Mouse (Mus musculus) forebrain, embryonic 11.5 days (tissue): ENCODE data around the gene Srsf2. TPM values are rescaled to one million over a fixed set of nuclear protein-coding genes. Genes with fewer than 3 reads are reported as not detected.

Source experiments
- ATAC-seq: fragments of 200-750 bp; cut with Nextera tagmentation; replicated peaks from 2 replicates; pipeline ENCODE4 v1.8.0; 2017; ENCODE audit warnings: moderate TSS enrichment; ENCODE audit not compliant: low FRiP score
- DNase-seq: peaks from one replicate; pipeline ENCODE4 v3.0.0-alpha.2; 2017; ENCODE audit warnings: low spot score
- H3K27ac ChIP-seq: fragments of 300-500 bp; sonication (generic); 2 replicates; pipeline ENCODE4 v1.5.1; 2014; ENCODE audit warnings: low read depth, low read length
- H3K27me3 ChIP-seq: fragments of 300-500 bp; sonication (generic); 2 replicates; pipeline ENCODE4 v1.6.1; 2014; ENCODE audit warnings: mild to moderate bottlenecking, low read length, mixed read lengths; ENCODE audit not compliant: control insufficient read depth, insufficient read depth
- H3K36me3 ChIP-seq: fragments of 300-500 bp; sonication (generic); 2 replicates; pipeline ENCODE4 v1.6.1; 2014; ENCODE audit warnings: mild to moderate bottlenecking, low read length, moderate library complexity, mixed read lengths; ENCODE audit not compliant: control insufficient read depth, insufficient read depth
- H3K4me1 ChIP-seq: fragments of 300-500 bp; sonication (generic); replicated peaks from 2 replicates; pipeline ENCODE4 v1.6.1; 2014; ENCODE audit warnings: low read length, mixed read lengths; ENCODE audit not compliant: control insufficient read depth, insufficient read depth
- H3K4me2 ChIP-seq: fragments of 300-500 bp; sonication (generic); 2 replicates; pipeline ENCODE4 v1.6.1; 2014; ENCODE audit warnings: low read depth, mild to moderate bottlenecking, low read length, moderate library complexity, mixed read lengths; ENCODE audit not compliant: severe bottlenecking
- H3K4me3 ChIP-seq: fragments of 300-500 bp; sonication (generic); 2 replicates; pipeline ENCODE4 v1.5.1; 2014; ENCODE audit warnings: low read depth, low read length
- H3K9ac ChIP-seq: fragments of 300-500 bp; sonication (generic); 2 replicates; pipeline ENCODE4 v1.6.1; 2014; ENCODE audit warnings: low read length
- H3K9me3 ChIP-seq: fragments of 300-500 bp; sonication (generic); 2 replicates; pipeline ENCODE4 v1.6.1; 2016; ENCODE audit warnings: low read length, mixed read lengths; ENCODE audit not compliant: control insufficient read depth
- WGBS: fragments of 180-500 bp; shearing (Covaris S2); extraction: QIAGEN DNeasy Blood & Tissue Kit; methylation state at CpG from one replicate; pipeline ENCODE4 v1.1.7; 2014; 5-methylcytosine and 5-hydroxymethylcytosine counted together
- polyA plus RNA-seq: library from polyadenylated mRNA; unstranded; fragments of >200 nt; fragmentation: Nextera tagmentation; extraction: Ambion mirVana; gene quantifications from 2 replicates; pipeline ENCODE4 v1.2.1, GENCODE M21; 2014

Srsf2 gene
- polyA plus RNA-seq, 1 experiment from 2014 or later: 1,008 TPM

- Histone ChIP-seq H3K9me3 (no peaks in the 10 kb centered on the region), H3K4me2 (0 out of 2 replicates have a peak overlapping the region, but pooled peaks have one; percentile 24), H3K9ac (0 out of 2 replicates have a peak overlapping the region, but pooled peaks have one; percentile 21), H3K27me3 (no peaks in the 10 kb centered on the region), H3K36me3 (no peaks in the 10 kb centered on the region), H3K4me3 (no peak overlapping the region), H3K4me1 (peaks cover 36% of the 10 kb centered on the region), H3K27ac (peak overlapping the region; percentile 80)
- ATAC-seq (0 out of 2 replicates have a peak, but pooled peaks have one; percentile 26), DNase-seq (peak; percentile 81)
- 47% methylated on average over 21 of the region's 21 CpGs for WGBS
Measured at GRCm38 (mm10) chr11:116812793-116813529, 39.9 kb downstream of the Srsf2 start.

- Histone ChIP-seq H3K9me3 (no peaks in the 10 kb centered on the region), H3K4me2 (peak overlapping the region; percentile 74), H3K27ac (peak overlapping the region; percentile 84), H3K4me3 (peak overlapping the region; percentile 25), H3K9ac (peak overlapping the region; percentile 55), H3K36me3 (no peaks in the 10 kb centered on the region), H3K27me3 (no peaks in the 10 kb centered on the region), H3K4me1 (peaks cover 36% of the 10 kb centered on the region)
- DNase-seq: peak; percentile 84
- 3% methylated on average over 32 of the region's 32 CpGs for WGBS
- ATAC-seq: peak; percentile 84
Measured at GRCm38 (mm10) chr11:116810983-116811901, 41.7 kb downstream of the Srsf2 start.

- H3K4me3 ChIP-seq: no peak overlapping the region
- no peak for ATAC-seq
Measured at GRCm38 (mm10) chr11:116810528-116810927, 42.4 kb downstream of the Srsf2 start.

GRCm38 (mm10) chr11:116809520-116809919, 43.4 kb downstream of the Srsf2 start:
- peak; percentile 49 for DNase-seq
- Histone ChIP-seq H3K36me3 (no peaks in the 10 kb centered on the region), H3K4me3 (no peak overlapping the region), H3K27ac (peak overlapping the region; percentile 41; the same call in 1 of the 2 replicates), H3K9ac (no peak overlapping the region), H3K9me3 (no peaks in the 10 kb centered on the region), H3K4me1 (peaks cover 31% of the 10 kb centered on the region), H3K4me2 (no peak overlapping the region), H3K27me3 (no peaks in the 10 kb centered on the region)
- no peak for ATAC-seq
- 79% methylated on average over 8 of the region's 8 CpGs for WGBS

More at GRCm38 (mm10) chr11:116810528-116810927, 42.4 kb downstream of the Srsf2 start:
- Histone ChIP-seq H3K27ac (peak overlapping the region; percentile 84; the same call in 1 of the 2 replicates), H3K9ac (no peak overlapping the region; the same call in 1 of the 2 replicates), H3K4me2 (peak overlapping the region; percentile 74; the same call in 1 of the 2 replicates), H3K4me1 (peaks cover 36% of the 10 kb centered on the region), H3K36me3 (no peaks in the 10 kb centered on the region), H3K27me3 (no peaks in the 10 kb centered on the region), H3K9me3 (no peaks in the 10 kb centered on the region)
- 49% methylated on average over 11 of the region's 11 CpGs for WGBS
- peak; percentile 49 for DNase-seq

GRCm38 (mm10) chr11:116808811-116809395, 44.0 kb downstream of the Srsf2 start:
- no peaks in the 10 kb centered on the region for H3K9me3 ChIP-seq
- no peak overlapping the region for H3K4me3 ChIP-seq
- no peaks in the 10 kb centered on the region for H3K36me3 ChIP-seq
- H3K4me2 ChIP-seq: peak overlapping the region; percentile 5; the same call in 1 of the 2 replicates
- WGBS: 77% methylated on average over 11 of the region's 11 CpGs
- no peak overlapping the region for H3K9ac ChIP-seq
- ATAC-seq: no peak
- no peak overlapping the region for H3K27ac ChIP-seq
- peak; percentile 45 for DNase-seq
- H3K27me3 ChIP-seq: no peaks in the 10 kb centered on the region
- H3K4me1 ChIP-seq: peaks cover 26% of the 10 kb centered on the region

- no peak overlapping the region; the same call in 1 of the 2 replicates for H3K9ac ChIP-seq
- H3K4me1 ChIP-seq: peaks cover 18% of the 10 kb centered on the region
- H3K27ac ChIP-seq: no peak overlapping the region
- H3K4me2 ChIP-seq: no peak overlapping the region
- H3K9me3 ChIP-seq: no peaks in the 10 kb centered on the region
- 25% methylated on average over 7 of the region's 7 CpGs for WGBS
- H3K36me3 ChIP-seq: no peaks in the 10 kb centered on the region
- no peak overlapping the region for H3K4me3 ChIP-seq
- DNase-seq (peak; percentile 88), ATAC-seq (no peak)
- no peaks in the 10 kb centered on the region for H3K27me3 ChIP-seq
Measured at GRCm38 (mm10) chr11:116807938-116808606, 44.8 kb downstream of the Srsf2 start.

GRCm38 (mm10) chr11:116807526-116807925, 45.4 kb downstream of the Srsf2 start:
- H3K27me3 ChIP-seq: no peaks in the 10 kb centered on the region
- peak; percentile 44 for DNase-seq
- H3K4me3 ChIP-seq: no peak overlapping the region
- H3K9me3 ChIP-seq: no peaks in the 10 kb centered on the region
- H3K36me3 ChIP-seq: no peaks in the 10 kb centered on the region
- no peak overlapping the region for H3K4me2 ChIP-seq
- H3K9ac ChIP-seq: no peak overlapping the region; the same call in 1 of the 2 replicates
- no peak overlapping the region for H3K27ac ChIP-seq
- H3K4me1 ChIP-seq: peaks cover 14% of the 10 kb centered on the region
- ATAC-seq: no peak
- 76% methylated on average over 3 of the region's 3 CpGs for WGBS

- DNase-seq (peak; percentile 50), ATAC-seq (no peak)
- peaks cover 14% of the 10 kb centered on the region for H3K4me1 ChIP-seq
Measured at GRCm38 (mm10) chr11:116807116-116807515, 45.8 kb downstream of the Srsf2 start.

More at GRCm38 (mm10) chr11:116807116-116807515, 45.8 kb downstream of the Srsf2 start:
- 67% methylated on average over 7 of the region's 7 CpGs for WGBS
- Histone ChIP-seq H3K4me3 (no peak overlapping the region), H3K27me3 (no peaks in the 10 kb centered on the region), H3K36me3 (no peaks in the 10 kb centered on the region), H3K4me2 (no peak overlapping the region), H3K27ac (no peak overlapping the region), H3K9me3 (no peaks in the 10 kb centered on the region), H3K9ac (no peak overlapping the region)
